Mouse (Mus musculus) cerebellum, adult 2 months (tissue): ENCODE measurements around the gene 4930562C15Rik. TPM values are rescaled to one million over a fixed set of nuclear protein-coding genes. Genes with fewer than 3 reads are reported as not detected.

Experiments
- DNase-seq, 2 experiments: peaks; one replicate each; pipeline ENCODE4 v3.0.0; 2021
- H3K27ac ChIP-seq: fragments of 200-500 bp; 2 replicates; pipeline ENCODE4 v1.5.1; 2012; ENCODE audit warnings: low read length, control low read depth, inconsistent platforms; ENCODE audit not compliant: insufficient read depth
- H3K27me3 ChIP-seq: fragments of 200-500 bp; 2 replicates; pipeline ENCODE4 v1.6.1; 2012; ENCODE audit warnings: inconsistent platforms, mild to moderate bottlenecking, low read length, moderate library complexity; ENCODE audit not compliant: control insufficient read depth, insufficient read depth
- H3K4me1 ChIP-seq: fragments of 200-500 bp; 2 replicates; pipeline ENCODE4 v1.6.1; 2011; ENCODE audit warnings: low read length; ENCODE audit not compliant: control insufficient read depth, insufficient read depth
- H3K4me3 ChIP-seq: fragments of 200-500 bp; replicated peaks from 2 replicates; pipeline ENCODE3; 2011; ENCODE audit warnings: mild to moderate bottlenecking, low read depth, low read length, control low read depth; ENCODE audit not compliant: insufficient read depth
- CTCF ChIP-seq: fragments of 200-500 bp; IDR thresholded peaks from 2 replicates; pipeline ENCODE4 v1.5.1; 2011; ENCODE audit warnings: low read depth, mild to moderate bottlenecking, control low read depth, low read length, moderate library complexity, borderline replicate concordance; ENCODE audit not compliant: insufficient read depth
- POLR2A ChIP-seq: fragments of 200-500 bp; IDR thresholded peaks from 2 replicates; pipeline ENCODE4 v1.6.1; 2011; ENCODE audit warnings: low read length, control low read depth, borderline replicate concordance; ENCODE audit not compliant: insufficient read depth
- WGBS: fragments of 180-500 bp; shearing (Covaris S2); methylation state at CpG from one replicate; pipeline ENCODE4 v1.1.7; 2018; 5-methylcytosine and 5-hydroxymethylcytosine counted together
- polyA plus RNA-seq: library from polyadenylated mRNA; depleted of rRNA; stranded (reverse); fragments of >200 nt; gene quantifications from 2 replicates; pipeline ENCODE4 v1.2.3, GENCODE M21; 2012

4930562C15Rik gene
- polyA plus RNA-seq, 1 experiment, result not detected

DNA sequence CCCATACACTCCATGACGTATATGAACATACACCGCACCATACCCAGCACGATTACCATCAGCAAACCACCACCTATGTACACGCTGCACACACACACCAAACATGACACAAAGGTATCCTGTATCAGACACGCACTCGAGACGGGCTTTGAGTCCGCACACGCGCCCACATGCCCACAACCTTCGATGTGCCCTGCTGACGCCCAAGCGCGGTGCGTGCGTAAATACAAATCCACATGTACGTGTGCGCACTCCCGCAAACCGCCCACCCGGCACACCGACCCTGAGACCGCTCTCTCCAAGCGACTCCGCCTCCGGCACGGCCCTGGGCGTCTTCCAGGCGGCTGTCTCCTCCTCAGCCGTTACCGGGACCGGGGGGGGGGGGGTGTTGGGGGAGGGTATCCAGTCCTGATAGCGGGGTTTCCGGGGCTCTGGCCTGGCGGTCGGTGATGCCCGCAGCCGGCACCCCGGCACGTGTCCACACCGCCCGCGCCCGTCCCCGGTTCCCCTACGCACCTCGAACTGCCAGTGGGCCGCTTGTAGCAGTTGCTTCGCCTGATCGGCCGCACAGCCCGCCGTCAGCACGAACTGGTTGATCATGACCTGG lies 44.0 kb downstream of the 4930562C15Rik start:
- DNase-seq, result peak in 1 of 2 experiments; percentile 55
- Histone ChIP-seq H3K4me3 (peak overlapping the region; percentile 89), H3K27ac (peak overlapping the region; percentile 99), H3K4me1 (peaks cover 22% of the 10 kb centered on the region), H3K27me3 (no peaks in the 10 kb centered on the region)
- TF ChIP-seq POLR2A (no peak), CTCF (no peak)
- WGBS, result under 1% methylated on average over 54 of the region's 54 CpGs

DNA sequence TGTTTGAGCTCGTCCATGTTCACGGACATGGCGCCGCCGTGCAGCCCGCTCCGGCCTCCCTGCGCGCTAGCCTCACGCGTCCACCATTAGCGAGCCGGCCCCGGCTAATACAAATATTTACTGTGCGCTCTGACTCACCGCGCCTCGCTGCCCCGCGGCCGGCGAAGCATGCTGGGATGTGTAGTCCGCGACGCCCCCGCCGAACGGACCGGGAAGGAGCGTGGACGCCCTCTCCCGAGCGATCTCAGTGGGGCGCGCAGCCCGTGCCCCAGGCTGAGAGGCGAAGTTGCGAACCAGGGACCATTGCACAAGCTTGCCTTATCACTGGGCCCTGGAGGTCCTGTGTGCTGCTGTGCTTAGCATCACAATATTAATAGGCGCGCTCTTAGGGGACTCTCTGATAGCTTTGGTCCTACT lies 44.5 kb downstream of the 4930562C15Rik start:
- peak; percentile 92 for DNase-seq
- TF ChIP-seq CTCF (no peak), POLR2A (peak; percentile 90)
- H3K27me3 ChIP-seq, result no peaks in the 10 kb centered on the region
- peaks cover 22% of the 10 kb centered on the region for H3K4me1 ChIP-seq
- peak overlapping the region; percentile 99 for H3K27ac ChIP-seq
- peak overlapping the region; percentile 89 for H3K4me3 ChIP-seq
- 1% methylated on average over 40 of the region's 40 CpGs for WGBS

DNA sequence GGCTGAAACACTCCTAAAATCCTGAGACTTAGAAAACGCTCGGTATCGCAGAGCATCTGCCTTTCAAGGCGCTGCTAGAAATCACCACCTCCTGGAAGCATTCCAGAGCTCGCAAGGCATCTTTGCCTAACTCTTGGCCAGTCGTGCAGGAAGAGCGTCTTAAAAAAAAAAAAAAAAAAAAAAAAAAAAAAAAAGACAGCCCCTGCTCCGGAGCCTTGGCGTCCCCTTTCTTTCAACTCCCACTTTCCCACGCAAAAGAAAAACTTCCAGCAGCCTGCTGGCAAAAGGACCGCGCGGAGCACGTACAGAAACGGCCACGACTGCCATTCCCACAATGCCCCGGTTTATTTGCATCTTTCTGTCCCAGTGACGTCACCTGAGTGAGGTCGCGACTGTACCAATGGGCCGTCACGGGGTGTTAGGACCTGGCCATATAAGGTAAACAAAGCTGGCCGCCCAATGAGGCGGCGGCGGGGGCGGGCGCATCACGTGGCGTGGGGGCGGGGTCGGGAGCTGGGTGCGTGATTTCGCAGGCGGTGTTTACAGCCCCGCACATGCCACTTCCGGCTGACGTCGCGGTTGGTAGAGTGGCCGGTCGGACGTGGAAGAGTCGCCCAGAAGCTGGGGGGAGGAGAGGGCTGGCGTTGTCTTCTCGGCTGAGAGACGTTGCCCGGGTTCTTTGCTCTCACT lies 45.1 kb downstream of the 4930562C15Rik start, which contains the start of gene Ubald1:
Ubald1 (minus strand) TSS at position 180 of the 690 bp plus-strand sequence.
- TF ChIP-seq POLR2A (peak; percentile 91), CTCF (no peak)
- peak; percentile 97 to 100 for DNase-seq
- no peaks in the 10 kb centered on the region for H3K27me3 ChIP-seq
- H3K27ac ChIP-seq, result peak within 1 kb of the TSS; percentile 99
- peaks cover 26% of the 10 kb centered on the region for H3K4me1 ChIP-seq
- WGBS, result under 1% methylated on average over 48 of the region's 48 CpGs
- H3K4me3 ChIP-seq, result peak within 1 kb of the TSS; percentile 89

DNA sequence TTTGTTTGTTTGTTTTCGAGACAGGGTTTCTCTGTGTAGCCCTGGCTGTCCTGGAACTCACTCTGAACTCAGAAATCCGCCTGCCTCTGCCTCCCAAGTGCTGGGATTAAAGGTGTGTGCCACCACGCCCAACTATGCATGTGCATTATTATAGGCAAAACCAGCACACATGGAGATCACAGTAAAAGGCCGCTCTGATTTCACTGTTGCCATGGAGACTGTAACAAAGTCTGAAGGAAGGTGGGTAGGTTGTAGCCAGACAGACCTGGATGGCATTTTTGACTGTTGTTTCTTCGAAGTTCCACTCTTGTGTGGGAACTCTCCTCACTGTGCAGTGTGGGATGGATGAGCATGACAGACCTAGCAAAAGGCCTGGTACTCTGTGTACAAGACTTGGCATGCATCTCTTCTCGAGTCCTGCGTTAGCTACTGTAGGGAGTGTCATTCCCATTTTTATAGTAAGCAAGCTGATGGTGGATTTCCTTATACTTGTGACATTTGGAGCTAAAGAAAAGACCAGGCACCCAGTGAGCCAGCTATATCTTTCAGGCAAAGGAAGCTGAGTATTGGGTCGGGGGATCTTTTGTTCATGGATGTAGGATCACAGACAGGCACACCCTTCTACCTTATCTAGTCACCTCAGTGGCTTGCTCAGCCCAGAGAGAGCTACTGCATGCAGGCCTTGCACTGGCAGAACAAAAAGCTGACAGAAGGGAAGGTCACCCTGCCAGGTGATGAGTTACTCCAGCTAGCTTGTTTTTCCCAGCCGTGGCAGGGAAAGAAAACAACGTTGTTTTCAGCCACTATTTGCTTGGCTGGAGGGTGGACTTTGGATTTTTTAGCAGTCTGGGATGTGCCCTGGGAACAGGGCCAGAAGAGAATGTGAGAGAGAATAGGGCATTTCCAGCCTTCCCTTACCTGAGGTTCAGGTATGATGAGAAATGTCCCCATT lies 46.5 kb downstream of the 4930562C15Rik start:
- TF ChIP-seq POLR2A, result no peak
- no peak overlapping the region for H3K4me3 ChIP-seq
- WGBS, result 47% methylated on average over 10 of the region's 10 CpGs
- peaks cover 18% of the 10 kb centered on the region for H3K4me1 ChIP-seq
- no peak overlapping the region for H3K27ac ChIP-seq
- DNase-seq, result no peak
- no peaks in the 10 kb centered on the region for H3K27me3 ChIP-seq

DNA sequence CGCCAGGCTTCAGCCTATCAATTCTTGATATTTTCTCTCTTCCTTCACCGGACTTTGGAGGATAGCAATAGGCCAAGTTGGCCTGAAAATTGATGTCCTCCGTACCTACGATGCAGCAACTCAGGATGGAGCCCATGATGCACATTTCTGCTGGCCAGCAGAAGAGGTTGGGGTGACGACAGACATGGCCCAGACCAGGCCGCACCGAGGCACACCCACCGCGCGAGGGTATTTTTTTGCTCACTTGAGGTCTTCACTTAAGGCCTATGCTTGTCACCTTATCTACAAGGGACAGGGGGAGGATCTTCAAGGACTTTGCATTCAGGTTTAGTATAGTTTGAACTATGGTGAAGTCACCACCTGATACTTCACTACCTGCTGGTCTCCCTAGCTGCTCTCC lies 49.7 kb downstream of the 4930562C15Rik start:
- WGBS, result 94% methylated on average over 10 of the region's 10 CpGs
- Histone ChIP-seq H3K27ac (peak overlapping the region; percentile 98; the same call in 1 of the 2 replicates), H3K4me1 (peaks cover 10% of the 10 kb centered on the region; the same call in 1 of the 2 replicates), H3K4me3 (no peak overlapping the region), H3K27me3 (no peaks in the 10 kb centered on the region)
- TF ChIP-seq POLR2A, result no peak
- no peak for TF ChIP-seq CTCF
- DNase-seq, result no peak

DNA sequence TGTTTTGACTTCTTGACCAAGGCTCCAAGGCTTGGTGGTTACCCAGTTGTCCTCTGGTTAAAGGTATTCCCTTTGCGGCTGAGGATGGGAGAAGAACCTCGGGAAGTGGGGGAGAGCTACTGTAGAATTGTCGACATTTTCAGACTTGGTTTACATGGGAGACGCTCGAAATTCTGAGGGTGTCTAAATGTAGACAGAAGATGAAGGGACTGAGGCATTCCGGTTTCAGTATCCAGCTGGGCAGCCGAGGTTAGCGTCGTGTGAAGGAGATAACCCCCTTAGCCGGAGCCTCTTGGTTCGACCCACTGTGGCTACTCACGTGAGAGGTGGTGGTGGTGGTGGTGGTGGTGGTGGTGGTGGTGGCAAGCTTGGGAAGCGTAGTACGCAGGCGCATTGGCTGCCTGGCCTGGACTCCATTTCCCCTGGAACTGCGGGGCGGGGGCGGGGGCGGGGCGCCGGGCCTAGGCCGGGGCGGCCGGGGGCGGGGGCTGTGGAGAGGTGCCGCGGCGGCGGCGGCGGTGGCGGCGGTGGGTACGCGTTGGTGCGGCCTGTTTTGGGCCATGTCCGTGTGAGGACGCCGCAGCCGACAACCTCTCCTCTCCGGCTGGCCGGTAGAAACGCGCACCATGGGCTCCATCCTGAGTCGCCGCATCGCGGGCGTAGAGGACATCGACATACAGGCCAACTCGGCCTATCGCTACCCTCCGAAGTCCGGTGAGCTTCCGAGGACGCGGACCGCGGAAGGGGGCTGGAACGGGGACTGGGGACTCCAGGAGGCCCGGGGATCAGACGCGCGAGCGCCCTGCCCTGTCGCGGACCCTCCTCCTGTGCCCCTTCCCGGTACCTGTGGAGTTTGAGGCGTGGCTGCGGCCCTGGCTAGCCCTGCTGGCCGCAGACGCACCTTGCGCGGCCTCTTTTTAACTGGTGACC lies 50.8 kb downstream of the 4930562C15Rik start, which contains the start of gene Mgrn1:
Mgrn1 (plus strand) TSS at position 490 of the 930 bp plus-strand sequence.
- WGBS, result under 1% methylated on average over 63 of the region's 74 CpGs
- Histone ChIP-seq H3K27ac (peak within 1 kb of the TSS; percentile 98), H3K4me1 (peaks cover 10% of the 10 kb centered on the region; the same call in 1 of the 2 replicates), H3K27me3 (no peaks in the 10 kb centered on the region), H3K4me3 (peak within 1 kb of the TSS; percentile 78)
- TF ChIP-seq CTCF, result no peak
- peak; percentile 34; the same call in 1 of the 2 replicates for TF ChIP-seq POLR2A
- peak; percentile 90 to 93 for DNase-seq
